Mouse (Mus musculus) embryonic fibroblast, embryonic 13.5 days (primary cell): ENCODE results near the gene Grid2.

Experiments
- CTCF ChIP-seq: IDR thresholded peaks from 2 replicates; pipeline ENCODE4 v1.5.1; 2011; ENCODE audit warnings: mild to moderate bottlenecking, control low read depth, low read length, moderate library complexity, borderline replicate concordance; ENCODE audit not compliant: insufficient read depth
- POLR2A ChIP-seq: IDR thresholded peaks from 2 replicates; pipeline ENCODE4 v1.6.1; 2011; ENCODE audit warnings: low read depth, mild to moderate bottlenecking, control low read depth, low read length, moderate library complexity

- TF ChIP-seq CTCF: no peak
- TF ChIP-seq POLR2A: no peak
Observed at GRCm38 (mm10) chr6:64077911-64078310, 822.2 kb downstream of the Grid2 start.
